Mouse (Mus musculus) midbrain, postnatal 0 days (tissue): ENCODE measurements around the gene Cilp2. TPM values are rescaled to one million over a fixed set of nuclear protein-coding genes. Genes with fewer than 3 reads are reported as not detected.

ENCODE experiments used
- ATAC-seq: fragments of 200-750 bp; cut with Nextera tagmentation; 2 replicates; pipeline ENCODE4 v1.8.0; 2017; ENCODE audit warnings: moderate number of reproducible peaks, mild to moderate bottlenecking, moderate TSS enrichment, moderate library complexity; ENCODE audit not compliant: low FRiP score
- DNase-seq: peaks from one replicate; pipeline ENCODE4 v3.0.0-alpha.2; 2015; ENCODE audit warnings: low spot score
- H3K27ac ChIP-seq: fragments of 300-500 bp; sonication (generic); 2 replicates; pipeline ENCODE4 v1.5.1; 2014; ENCODE audit warnings: low read depth, mild to moderate bottlenecking, low read length, mixed read lengths
- H3K27me3 ChIP-seq: fragments of 300-500 bp; sonication (generic); 2 replicates; pipeline ENCODE4 v1.6.1; 2014; ENCODE audit warnings: low read length, control low read depth, mixed read lengths; ENCODE audit not compliant: insufficient read depth
- H3K36me3 ChIP-seq: fragments of 300-500 bp; sonication (generic); 2 replicates; pipeline ENCODE4 v1.6.1; 2014; ENCODE audit warnings: low read length, control low read depth, mixed read lengths; ENCODE audit not compliant: insufficient read depth
- H3K4me1 ChIP-seq: fragments of 300-500 bp; sonication (generic); 2 replicates; pipeline ENCODE4 v1.6.1; 2014; ENCODE audit warnings: mild to moderate bottlenecking, control low read depth, antibody characterized with exemption, low read length, mixed read lengths; ENCODE audit not compliant: insufficient read depth
- H3K4me2 ChIP-seq: fragments of 300-500 bp; sonication (generic); 2 replicates; pipeline ENCODE4 v1.6.1; 2014; ENCODE audit warnings: low read depth, mild to moderate bottlenecking, low read length, mixed read lengths; ENCODE audit not compliant: poor library complexity, severe bottlenecking
- H3K4me3 ChIP-seq: fragments of 300-500 bp; sonication (generic); 2 replicates; pipeline ENCODE4 v1.5.1; 2014; ENCODE audit warnings: low read depth, mild to moderate bottlenecking, low read length, moderate library complexity
- H3K9ac ChIP-seq: fragments of 300-500 bp; sonication (generic); replicated peaks from 2 replicates; pipeline ENCODE4 v1.6.1; 2014; ENCODE audit warnings: mild to moderate bottlenecking, low read length, moderate library complexity, mixed read lengths; ENCODE audit not compliant: poor library complexity, severe bottlenecking
- H3K9me3 ChIP-seq: fragments of 300-500 bp; sonication (generic); 2 replicates; pipeline ENCODE4 v1.6.1; 2016; ENCODE audit warnings: low read length, control low read depth
- CTCF ChIP-seq: IDR thresholded peaks from 2 replicates; pipeline ENCODE4 v1.5.1; 2016; ENCODE audit warnings: antibody characterized with exemption, mild to moderate bottlenecking
- WGBS: fragments of 180-500 bp; shearing (Covaris S2); extraction: QIAGEN DNeasy Blood & Tissue Kit; methylation state at CpG from one replicate; pipeline ENCODE4 v1.1.7; 2014; 5-methylcytosine and 5-hydroxymethylcytosine counted together
- polyA plus RNA-seq: library from polyadenylated mRNA; unstranded; fragments of >200 nt; fragmentation: Nextera tagmentation; extraction: Ambion mirVana; gene quantifications from 2 replicates; pipeline ENCODE4 v1.2.1, GENCODE M21; 2015
- total RNA-seq: library from RNA; depleted of rRNA; stranded (reverse); fragments of >200 nt; gene quantifications from 2 replicates; pipeline ENCODE4 v1.2.3, GENCODE M21; 2014; rRNA removed

Gene Cilp2
- total RNA-seq (12.0 and 14.9 TPM in 2 replicates), polyA plus RNA-seq (7.5 and 8.0 TPM in 2 replicates)

GRCm38 (mm10) chr8:69887289-69888243, at the start of gene Cilp2:
Cilp2 (minus strand) TSS chr8:69887687.
- ATAC-seq (no peak), DNase-seq (no peak)
- no peaks in the 10 kb centered on the region for H3K9me3 ChIP-seq
- H3K4me3 ChIP-seq = peak within 1 kb of the TSS; percentile 28
- 2% methylated on average over 57 of the region's 60 CpGs for WGBS
- H3K27ac ChIP-seq = no peak within 1 kb of the TSS
- H3K27me3 ChIP-seq = peaks cover 76% of the 10 kb centered on the region
- no peaks in the 10 kb centered on the region for H3K36me3 ChIP-seq
- peaks cover 9% of the 10 kb centered on the region; the same call in 1 of the 2 replicates for H3K4me1 ChIP-seq
- no peak within 1 kb of the TSS for H3K9ac ChIP-seq
- no peak for TF ChIP-seq CTCF
- peak within 1 kb of the TSS; percentile 50 for H3K4me2 ChIP-seq

GRCm38 (mm10) chr8:69936050-69936794, 48.7 kb upstream of the Cilp2 start:
- H3K4me1 ChIP-seq = no peaks in the 10 kb centered on the region
- DNase-seq (peak; percentile 69), ATAC-seq (peak; percentile 90)
- H3K9ac ChIP-seq = no peak overlapping the region
- 63% methylated on average over 7 of the region's 7 CpGs for WGBS
- no peaks in the 10 kb centered on the region for H3K27me3 ChIP-seq
- no peak overlapping the region for H3K27ac ChIP-seq
- H3K4me2 ChIP-seq = no peak overlapping the region
- no peaks in the 10 kb centered on the region for H3K9me3 ChIP-seq
- no peak overlapping the region for H3K4me3 ChIP-seq
- no peak for TF ChIP-seq CTCF
- H3K36me3 ChIP-seq = no peaks in the 10 kb centered on the region

GRCm38 (mm10) chr8:69935431-69935830, 47.9 kb upstream of the Cilp2 start:
- Histone ChIP-seq H3K4me3 (no peak overlapping the region), H3K9ac (no peak overlapping the region), H3K27ac (no peak overlapping the region), H3K27me3 (no peaks in the 10 kb centered on the region), H3K4me1 (no peaks in the 10 kb centered on the region), H3K36me3 (no peaks in the 10 kb centered on the region), H3K4me2 (no peak overlapping the region), H3K9me3 (no peaks in the 10 kb centered on the region)
- no peak for TF ChIP-seq CTCF
- no peak for ATAC-seq
- no peak for DNase-seq
- 98% methylated on average over 3 of the region's 3 CpGs for WGBS

- Histone ChIP-seq H3K9ac (no peak overlapping the region), H3K4me1 (no peaks in the 10 kb centered on the region), H3K4me3 (no peak overlapping the region), H3K27ac (no peak overlapping the region), H3K27me3 (no peaks in the 10 kb centered on the region), H3K4me2 (no peak overlapping the region), H3K36me3 (no peaks in the 10 kb centered on the region), H3K9me3 (no peaks in the 10 kb centered on the region)
- no peak for DNase-seq
- no peak for ATAC-seq
- 90% methylated on average over 5 of the region's 5 CpGs for WGBS
- no peak for TF ChIP-seq CTCF
These were observed 47.1 kb upstream of the Cilp2 start for GRCm38 (mm10) chr8:69934582-69934981.

DNA sequence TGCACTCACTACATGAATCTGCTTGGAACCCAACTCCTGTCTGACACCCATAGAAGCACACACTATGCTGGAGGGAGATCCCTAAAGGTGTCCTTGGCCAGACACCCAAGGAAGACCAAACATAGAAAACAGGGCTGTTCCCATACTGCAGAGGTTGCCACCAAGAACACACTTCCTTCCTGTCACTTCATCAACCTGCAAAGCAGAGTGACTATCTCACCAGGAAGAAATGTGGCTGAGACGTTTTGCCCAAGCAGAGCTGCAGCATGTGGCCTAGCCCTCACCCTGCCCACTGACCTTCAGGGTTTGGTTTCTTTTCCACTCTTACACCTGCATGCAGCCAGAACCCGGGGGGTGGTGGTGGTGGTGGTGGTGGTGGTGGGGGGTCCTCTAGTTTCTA, 46.3 kb upstream of the Cilp2 start:
- ATAC-seq = no peak
- Histone ChIP-seq H3K9ac (no peak overlapping the region), H3K9me3 (no peaks in the 10 kb centered on the region), H3K4me2 (no peak overlapping the region), H3K27ac (no peak overlapping the region), H3K4me1 (no peaks in the 10 kb centered on the region), H3K36me3 (no peaks in the 10 kb centered on the region), H3K4me3 (no peak overlapping the region), H3K27me3 (no peaks in the 10 kb centered on the region)
- no peak for DNase-seq
- no peak for TF ChIP-seq CTCF
- WGBS = 83% methylated on average over 2 of the region's 2 CpGs
